Mouse (Mus musculus) CD8-positive naive resting alpha-beta T cell, adult 2 months (primary cell): Measurements from ENCODE around the gene Ptgir.

Source experiments
- DNase-seq, 2 experiments: peaks; one replicate each; pipeline ENCODE4 v3.0.0; 2022; ENCODE audit warnings: low read depth in 2 of 2, low spot score in 2 of 2

Ptgir gene

DNA sequence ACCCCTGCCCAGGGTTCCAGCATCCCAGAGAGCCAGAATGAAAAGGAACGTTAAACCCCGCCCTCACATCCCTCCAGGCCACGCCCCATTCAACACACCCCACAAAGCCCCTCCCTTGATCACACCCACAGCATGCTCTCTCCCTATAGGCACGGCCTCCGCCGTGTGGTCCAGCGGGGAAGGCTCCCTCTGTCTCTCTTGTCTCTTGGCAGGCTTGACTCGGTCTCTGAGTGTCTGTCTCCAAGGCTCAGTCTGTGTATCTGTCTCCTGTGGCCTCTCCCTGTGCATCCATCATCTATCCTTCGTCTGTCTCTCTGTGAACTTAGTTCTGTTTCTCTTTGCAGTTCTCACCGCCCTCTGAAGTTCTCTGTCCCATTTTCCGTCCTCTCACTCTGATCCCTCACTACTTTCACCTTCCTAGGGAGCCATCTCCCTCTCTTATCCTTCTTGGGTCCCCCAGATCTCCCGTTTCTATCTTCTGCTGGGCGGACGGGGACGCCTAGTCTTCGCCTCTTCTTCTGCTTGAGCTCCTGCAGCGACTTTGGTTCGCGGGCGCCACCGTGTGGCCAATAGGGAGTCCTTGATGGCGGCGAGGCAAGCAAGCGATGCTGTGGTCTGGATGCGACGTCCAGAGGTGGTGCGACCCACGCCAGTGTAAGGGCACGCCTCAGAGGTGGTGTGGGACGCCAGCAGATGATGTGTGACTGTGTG lies 14.5 kb upstream of the Ptgir start, which contains the start of gene Gng8:
Gene Gng8, plus strand, starts transcription at position 146 of the 711 bp plus-strand sequence.
- peak; percentile 74 to 78 for DNase-seq

DNA sequence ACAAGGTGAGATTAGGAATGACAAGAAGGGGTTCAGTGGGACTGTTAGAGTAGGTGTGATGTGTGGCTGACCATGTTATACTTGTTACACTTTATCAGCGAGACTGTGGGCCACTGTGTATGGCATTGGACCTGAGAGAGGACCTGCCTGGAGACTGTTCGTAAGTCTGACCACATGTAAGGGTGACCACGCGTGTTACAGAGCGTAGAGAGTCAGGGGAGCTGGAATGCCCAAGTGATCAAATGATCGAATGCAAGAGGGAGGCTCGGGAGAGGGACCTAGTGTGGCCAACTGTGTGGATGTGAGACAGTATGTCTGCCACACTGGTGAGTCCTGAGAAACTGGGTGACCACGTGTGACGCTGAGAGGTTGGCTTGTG lies 13.9 kb upstream of the Ptgir start:
- DNase-seq: no peak

DNA sequence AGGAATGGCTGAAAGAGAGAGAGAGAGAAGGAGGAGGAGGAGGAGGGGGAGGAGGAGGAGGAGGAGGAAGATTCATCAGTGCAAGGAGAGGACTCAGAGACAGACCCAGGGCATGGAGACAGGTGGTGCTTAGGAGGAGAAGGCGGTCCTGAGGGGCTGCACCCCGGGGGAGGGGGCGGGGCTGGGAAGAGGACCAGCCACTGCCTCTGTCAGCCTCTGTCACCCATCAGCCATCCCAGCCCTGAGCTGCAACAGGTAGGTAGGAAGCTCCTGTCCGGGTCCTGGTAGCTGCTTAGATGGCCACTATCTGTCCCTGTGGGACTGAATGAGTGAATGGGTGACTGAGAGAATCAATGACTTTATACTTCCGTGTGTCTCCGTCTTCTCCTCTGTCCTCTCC lies 12.7 kb upstream of the Ptgir start:
- no peak for DNase-seq

DNA sequence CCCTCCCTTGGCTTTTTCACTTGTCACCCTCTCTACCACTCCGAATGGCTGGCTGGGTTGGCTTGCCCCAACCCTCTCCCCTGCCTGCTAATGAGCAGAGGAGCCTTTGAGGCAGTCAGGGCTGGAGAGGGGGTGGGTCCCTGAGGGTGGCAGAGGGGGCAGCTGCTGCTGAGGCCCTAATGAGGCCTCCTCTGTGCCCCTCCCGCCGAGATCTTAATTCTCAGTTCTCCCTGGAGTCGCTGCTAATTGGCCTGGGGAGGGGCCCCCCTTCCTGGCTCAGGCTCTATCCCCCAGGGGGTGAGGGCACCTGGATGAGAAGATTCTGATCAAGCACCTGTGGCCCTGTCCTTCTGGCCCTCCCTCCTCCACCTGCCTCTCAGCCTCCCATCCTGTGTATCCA lies 12.0 kb upstream of the Ptgir start:
- DNase-seq: no peak

DNA sequence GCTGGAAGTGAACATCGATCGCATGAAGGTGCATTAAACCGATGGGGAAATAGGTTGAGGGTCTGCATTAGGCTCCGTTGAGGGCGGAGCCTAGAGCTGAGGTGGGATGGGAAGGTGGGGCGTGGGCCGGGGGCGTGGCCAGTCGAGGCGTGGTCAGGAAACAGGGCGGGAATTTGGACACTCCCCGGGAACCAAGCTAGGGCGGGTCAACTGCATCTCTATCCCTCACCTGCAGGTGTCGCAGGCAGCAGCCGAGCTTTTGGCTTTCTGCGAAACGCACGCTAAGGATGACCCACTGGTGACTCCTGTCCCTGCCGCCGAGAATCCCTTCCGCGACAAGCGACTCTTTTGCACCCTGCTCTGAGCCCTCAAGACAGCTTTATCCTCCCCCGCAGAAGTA lies 11.3 kb upstream of the Ptgir start:
- peak; percentile 41 to 46 for DNase-seq

DNA sequence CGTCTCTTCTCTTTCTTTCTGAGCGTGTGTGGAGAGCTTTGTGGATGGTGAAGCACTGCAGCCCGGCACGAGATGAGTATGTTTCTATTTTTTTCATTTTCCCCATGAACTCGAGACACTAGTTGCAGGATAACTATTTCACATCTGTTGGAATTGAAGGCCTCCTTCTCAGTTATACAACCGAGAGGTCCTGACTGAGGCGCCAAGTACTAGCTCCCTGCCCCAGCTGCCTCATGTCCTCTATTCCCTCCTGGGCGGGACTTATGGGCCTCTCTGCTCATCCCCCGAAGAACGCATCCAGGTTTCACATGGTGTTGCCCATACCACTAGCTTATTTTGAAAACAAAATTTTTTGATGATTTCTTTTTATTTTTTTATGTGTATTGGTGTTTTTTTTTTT lies 10.8 kb upstream of the Ptgir start:
- no peak for DNase-seq

DNA sequence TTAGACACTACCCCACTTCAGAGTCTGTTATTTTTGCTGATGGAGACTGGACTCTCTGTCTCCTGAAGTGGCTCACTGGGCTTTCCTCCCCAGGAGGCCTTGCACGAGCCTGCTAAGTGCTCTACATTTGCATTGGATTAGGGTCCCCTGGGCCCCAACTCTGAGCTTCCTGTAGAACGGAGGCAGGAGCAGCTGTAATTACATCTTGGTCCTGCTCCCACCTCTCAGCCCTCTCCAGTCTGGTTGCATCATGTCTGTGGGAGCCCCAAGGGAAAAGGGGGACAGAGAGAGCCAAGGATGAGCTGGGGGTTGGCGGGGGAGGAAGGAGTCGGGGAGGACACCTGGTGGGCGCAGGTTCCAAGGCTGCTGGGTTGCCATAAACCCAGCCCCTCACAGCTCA lies 5.8 kb upstream of the Ptgir start:
- no peak for DNase-seq

DNA sequence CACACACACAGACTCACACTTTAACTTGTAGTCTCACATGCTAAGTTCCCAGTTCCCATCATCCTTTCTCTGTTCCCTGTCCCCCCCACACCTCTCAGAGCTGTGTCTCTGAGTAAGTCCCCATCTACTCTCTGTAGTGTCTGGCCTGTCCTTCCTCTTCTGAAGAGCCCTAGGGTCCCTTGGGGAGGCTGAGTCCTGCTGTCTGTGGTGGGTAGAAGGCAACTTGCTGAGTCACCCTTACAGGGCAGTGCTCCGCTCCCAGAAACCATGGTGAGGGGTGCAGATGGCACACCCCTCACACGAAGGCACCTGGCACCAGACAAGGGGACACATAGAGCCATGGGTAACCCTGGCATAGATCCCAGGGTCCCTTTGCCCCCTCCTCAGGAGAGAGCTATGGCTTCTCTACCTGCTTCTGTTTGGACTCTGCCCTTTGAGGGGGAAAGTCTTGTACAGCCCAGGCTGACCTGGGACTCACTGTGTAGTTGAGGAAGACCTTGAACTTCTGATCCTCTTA lies 2.8 kb upstream of the Ptgir start:
- no peak for DNase-seq

DNA sequence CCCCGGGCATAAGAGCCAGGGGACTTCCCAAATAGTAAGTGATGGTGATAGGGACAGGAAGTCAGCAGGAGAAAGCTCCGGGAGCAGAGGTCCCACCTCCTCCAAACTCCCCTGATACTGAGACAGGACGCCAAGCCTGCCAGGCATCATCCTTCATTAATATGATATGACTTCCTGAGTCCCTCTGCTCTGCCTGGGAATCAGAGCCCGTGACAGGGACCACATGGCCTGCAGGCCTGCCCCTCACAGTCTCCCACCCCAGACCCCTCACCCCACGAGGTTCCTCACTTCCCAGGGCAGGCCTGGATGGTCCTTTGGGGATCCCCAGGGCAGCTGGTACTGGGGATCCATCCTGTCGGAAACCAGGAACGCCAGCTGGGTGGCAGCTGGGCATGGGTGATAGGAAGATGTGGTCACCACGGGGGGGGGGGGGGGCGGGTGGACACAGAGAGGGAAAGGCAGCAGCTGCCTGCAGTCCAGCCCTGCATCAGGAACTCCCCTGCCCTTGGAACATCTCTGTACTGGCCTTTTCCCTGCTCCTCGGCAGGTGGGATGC lies 2.1 kb upstream of the Ptgir start:
- no peak for DNase-seq

DNA sequence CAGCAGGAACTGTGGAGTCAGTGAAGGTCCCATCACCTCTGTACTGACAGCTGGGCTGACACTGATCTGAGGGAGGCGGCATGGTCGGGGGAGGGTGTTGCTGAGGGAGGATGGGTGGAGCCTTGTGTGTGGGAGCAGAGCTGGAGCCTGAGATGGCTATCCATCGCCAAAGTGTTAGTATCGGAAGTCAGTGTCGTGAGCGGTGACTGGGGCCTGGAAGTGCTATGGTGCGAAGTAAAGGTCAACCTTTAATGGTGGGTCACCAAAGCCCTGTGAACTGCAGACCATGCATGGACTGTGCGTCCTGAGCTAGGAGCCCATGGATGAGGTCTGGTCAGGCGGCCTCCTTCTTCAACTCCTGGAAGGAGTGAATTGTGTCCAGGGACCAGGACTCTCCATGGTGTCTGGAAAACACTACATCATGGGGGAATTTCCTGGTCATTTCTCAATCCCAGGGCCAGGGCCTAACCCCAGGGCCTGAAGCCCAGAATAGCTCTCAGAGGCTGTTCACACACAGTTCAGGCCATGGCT lies 734 bp upstream of the Ptgir start:
- no peak for DNase-seq

DNA sequence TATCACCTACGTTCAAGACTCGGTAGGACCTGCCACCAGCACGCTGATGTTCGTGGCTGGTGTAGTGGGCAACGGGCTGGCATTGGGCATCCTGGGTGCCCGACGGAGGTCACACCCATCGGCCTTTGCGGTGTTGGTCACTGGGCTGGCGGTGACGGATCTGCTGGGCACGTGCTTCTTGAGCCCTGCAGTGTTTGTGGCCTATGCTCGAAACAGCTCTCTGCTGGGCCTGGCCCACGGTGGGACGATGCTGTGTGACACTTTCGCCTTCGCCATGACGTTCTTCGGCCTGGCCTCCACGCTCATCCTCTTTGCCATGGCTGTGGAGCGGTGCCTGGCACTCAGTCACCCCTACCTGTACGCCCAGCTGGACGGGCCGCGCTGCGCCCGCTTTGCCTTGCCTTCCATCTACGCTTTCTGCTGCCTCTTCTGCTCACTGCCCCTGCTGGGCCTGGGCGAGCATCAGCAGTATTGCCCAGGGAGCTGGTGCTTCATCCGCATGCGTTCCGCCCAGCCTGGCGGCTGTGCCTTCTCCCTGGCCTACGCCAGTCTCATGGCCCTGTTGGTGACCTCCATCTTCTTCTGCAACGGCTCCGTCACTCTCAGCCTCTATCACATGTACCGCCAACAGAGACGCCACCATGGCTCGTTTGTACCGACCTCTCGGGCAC lies 734 bp downstream of the Ptgir start:
- no peak for DNase-seq

DNA sequence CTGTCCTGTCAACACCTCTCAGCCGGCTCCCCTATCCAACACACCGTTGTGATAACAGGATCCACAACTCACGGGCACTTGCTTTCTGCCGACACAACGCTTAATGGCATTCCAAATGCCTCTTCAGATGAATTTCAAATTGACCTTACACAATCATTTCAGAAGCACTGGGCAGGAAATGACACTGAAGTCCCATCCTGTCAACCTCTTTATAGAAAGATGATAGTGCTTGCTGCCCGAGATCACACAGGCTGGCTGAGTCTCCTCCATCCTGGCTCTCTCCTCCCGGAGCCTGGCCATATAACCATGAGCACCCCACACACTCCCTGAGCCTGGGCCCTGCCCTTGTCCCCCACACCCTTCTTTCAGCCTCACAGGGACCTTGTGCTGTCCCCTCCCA lies 1.6 kb downstream of the Ptgir start:
- no peak for DNase-seq

DNA sequence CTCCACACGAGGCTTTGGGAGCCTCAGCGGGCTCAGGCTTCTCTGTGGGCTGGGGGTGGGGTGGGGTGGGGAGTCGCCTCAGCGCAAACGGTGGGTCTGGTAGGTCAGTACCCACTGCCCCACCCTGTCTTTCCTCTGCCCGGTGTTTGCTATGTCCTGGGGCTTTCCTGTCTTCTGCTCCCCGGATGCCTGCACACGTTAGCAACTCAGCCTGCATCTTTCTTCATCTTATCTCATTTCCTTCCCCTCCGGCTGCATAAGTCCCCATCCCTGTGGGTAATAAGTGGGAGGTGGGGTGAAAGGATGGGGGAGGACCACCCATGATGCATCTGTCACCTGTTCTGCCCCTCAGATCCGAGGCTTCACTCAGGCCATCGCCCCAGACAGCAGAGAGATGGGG lies 2.1 kb downstream of the Ptgir start:
- no peak for DNase-seq

DNA sequence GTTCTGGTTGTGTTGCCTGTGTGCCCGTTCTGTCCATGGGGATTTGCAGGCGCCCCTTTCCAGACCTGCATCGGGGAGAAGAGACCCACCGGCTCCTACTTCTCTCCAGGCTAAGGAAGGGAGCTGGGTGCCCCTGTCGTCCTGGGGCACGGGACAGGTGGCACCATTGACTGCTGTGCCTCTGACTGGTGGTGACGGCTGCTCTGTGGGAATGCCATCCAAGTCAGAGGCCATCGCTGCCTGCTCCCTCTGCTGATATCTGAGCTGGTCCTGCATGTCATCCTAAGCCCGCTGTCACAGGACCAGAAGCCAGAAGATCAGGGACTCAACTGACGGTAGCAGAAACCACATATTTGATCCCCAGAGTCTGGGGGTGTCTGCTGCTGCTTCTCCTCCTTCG lies 2.6 kb downstream of the Ptgir start:
- no peak for DNase-seq

DNA sequence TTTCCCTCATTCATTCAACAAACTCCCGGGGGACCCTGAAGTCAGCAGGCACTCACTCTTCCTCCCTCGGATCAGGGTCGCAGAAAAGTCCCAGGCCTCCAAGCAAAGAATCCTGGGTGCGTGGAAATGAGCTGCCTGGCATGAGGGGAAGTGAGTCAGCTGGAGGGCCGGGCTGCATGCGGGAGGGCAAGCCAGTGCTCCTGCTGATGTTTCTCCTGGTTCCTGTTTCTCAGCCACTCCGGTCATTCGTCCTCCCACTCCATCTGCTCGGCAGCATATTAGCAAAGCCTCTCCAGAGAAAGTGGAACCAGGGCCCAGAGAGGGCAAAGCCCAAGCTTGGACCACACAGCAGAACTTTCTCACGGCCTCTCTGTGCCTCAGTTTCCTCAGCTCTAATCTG lies 3.6 kb downstream of the Ptgir start:
- no peak for DNase-seq

DNA sequence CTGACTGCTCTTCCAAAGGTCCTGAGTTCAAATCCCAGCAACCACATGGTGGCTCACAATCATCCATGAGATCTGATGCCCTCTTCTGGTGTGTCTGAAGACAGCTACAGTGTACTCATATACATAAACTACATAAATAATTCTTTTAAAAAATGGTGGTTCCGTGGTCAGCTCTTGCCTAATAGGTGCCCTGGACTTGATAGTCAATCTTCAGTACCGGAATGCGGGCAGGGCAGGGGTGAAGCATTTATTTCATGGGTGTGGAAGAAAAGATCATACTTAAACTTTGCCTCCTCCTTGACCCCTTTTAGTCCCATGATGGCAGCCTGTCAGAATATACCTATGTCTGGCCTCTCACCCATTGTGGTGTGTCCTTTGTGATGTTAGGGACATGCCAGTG lies 5.6 kb downstream of the Ptgir start:
- no peak for DNase-seq

DNA sequence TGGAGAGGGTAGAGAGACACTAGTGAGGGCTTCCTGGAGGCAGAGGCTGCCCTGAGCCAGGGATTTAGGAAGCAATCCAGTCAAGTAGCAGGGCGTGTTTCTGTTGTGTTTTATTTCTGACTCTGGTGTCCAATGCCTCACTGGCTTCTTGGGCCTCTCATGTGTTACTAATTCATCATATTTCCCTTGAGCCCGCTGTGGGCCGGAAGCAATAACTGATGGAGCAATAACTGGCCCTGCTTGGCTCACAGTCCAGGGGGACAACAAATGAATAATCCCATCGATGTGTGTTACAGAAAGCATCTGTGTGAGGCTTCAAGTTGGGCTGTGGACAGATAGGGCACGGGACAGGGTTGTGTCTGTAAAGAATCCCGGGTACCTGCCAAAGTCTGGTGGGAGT lies 6.1 kb downstream of the Ptgir start:
- no peak for DNase-seq

DNA sequence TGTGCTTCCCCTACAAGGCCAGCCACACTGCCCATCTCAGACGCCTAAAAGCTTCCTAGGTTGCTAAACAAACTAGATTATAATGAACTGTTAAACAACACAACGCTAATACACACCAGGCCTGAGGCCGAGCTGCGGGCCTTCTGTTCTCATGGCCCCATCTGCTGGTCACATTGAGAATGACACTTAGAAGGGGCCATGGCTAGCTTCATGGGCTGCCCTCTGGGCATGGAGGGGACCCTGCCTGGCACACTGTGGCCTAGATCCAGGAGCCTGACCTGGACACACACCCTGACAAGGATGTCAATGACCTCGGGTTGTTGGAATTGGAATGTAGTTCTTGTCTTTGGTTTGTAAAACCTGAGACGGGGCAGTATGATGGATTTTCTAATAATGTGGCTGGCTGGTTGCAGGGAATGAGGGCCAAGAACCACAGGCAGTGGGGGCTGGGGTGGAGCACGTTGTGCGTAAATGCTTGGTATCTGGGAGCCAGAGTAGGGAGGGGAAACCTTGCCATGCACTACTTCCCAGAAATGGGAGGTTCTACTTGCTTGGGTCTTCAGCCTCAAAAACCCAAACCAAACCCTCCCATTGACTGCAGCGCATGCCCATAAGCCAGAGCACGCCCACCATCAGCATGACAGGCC lies 7.6 kb downstream of the Ptgir start:
- peak; percentile 57 to 68 for DNase-seq

DNA sequence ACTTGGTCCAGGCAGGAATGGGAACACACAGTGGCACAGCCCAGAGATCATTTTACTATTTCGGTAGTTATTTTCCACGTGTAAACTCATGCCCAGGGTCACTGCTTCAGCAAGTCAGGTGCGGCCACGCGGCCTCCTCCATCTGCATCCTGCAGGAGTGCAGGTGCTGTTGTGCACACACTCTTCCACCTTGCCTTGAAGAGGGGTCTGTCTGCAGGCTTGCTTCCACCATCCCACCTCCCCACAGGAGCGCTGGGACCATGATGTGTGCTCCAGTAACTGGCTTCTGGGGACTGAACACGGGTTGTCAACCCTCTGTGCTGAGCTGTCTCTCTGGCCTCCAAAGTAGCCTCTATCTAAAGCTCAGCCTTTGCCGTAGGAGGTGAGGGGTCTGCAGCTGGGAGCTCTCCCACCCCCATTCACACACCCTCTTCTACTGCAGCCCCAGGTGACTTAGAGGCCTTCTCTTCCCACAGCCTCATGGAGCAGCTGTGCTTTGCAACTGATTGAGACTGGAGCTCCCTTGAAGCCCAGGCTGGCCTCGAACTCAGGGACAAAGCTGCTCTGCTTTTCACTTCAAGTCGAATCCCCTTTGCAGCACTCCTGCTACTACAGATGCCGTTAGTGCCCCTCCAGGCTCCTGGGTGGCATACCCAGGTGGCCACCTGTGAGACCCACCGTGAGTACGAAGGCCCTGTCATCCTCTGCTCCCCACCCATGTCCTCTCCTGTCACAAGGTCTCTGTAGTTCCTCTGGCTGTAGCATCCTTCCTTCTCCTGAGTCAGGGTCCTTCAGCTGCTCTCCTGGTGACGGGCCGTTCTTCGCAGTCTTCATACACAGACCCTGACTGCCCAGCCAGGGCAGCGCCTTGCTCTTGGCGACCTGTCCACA lies 8.4 kb downstream of the Ptgir start:
- no peak for DNase-seq

DNA sequence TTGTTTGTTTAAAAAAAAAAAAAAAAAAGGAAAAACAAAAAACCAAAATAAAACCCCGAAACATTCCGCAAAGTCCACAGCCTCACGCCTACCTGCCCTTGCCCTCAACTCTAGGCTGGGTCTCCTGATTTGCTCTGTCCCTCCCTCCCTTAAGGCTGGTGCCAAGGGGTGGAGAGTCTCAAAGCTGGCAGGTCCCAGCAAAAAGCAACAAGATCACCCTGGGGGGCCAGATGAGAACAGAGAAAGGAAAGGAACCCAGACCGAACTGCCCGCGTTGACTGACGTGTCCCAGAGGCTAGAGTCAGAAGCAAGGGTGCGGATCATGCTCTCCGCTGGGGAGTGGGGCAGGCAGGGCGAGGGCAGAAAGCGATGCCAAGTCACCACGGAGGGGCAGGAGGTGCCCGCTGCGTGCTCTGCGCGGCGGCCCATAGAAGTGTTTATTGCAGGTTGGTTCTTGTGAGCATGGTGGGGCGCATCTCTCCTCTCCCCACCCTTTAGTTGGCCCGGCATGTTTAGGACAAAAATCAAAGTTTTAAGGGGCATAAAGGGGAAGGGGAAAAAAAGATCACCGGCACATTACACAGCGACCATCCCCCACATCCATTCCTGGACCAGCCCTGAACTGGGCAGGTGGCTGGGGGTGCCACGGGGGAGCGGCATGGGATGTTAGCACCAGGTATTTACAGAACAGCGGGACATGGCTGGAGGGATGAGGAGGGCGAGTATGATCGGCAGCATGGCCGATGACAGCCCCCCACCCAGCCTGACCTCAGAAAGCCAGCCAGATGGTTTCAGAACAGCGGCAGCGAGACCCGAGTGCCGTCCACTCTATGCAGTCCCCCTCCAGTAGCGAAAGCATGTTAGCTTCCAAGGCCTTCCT lies 9.4 kb downstream of the Ptgir start:
- DNase-seq: no peak
